Mouse (Mus musculus) lung, postnatal 4 days (tissue): ENCODE measurements around the gene Ppp1r14a.

ENCODE experiments used
- DNase-seq, 2 experiments: peaks; one replicate each; pipeline ENCODE4 v3.0.0; 2021

The Ppp1r14a gene

DNA sequence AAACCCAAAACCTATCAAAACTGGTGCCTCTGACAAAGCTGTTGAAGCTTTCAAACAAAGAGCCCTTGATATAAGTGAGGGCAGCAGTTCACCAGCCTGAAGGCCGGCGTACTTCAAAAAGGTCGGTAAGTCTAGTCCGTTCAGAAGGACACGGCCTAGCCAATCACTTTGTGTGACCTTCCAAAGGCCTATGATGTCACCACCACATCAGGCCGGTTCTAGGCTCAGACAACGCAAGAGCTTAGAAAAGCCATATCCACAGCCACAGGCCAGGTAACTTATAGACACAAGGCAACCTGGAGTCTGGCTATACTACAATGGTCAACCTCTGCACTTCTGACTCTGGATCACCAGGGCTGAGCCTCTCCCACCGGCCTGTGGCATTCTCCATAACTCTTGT, 9.2 kb upstream of the Ppp1r14a start:
- DNase-seq: no peak

DNA sequence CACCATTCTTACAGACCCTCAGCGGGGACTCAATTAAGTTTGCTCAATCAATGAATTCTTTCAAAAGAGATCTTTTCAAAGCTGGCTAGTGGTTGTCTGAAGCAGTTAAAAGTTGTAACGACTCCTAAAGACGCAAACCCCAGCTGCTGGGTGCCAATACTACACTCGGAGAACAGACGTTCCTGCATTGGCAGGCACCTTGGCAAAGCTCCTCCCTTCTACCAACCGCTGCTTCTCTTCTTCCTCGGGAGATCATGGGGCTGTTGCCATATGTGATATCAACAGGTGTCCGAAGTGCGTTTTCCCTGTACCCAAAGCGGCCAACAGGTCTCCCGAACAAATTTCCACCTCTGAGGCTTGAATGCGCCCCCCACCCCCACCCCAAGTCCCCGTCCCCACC, 8.3 kb upstream of the Ppp1r14a start:
- no peak for DNase-seq

DNA sequence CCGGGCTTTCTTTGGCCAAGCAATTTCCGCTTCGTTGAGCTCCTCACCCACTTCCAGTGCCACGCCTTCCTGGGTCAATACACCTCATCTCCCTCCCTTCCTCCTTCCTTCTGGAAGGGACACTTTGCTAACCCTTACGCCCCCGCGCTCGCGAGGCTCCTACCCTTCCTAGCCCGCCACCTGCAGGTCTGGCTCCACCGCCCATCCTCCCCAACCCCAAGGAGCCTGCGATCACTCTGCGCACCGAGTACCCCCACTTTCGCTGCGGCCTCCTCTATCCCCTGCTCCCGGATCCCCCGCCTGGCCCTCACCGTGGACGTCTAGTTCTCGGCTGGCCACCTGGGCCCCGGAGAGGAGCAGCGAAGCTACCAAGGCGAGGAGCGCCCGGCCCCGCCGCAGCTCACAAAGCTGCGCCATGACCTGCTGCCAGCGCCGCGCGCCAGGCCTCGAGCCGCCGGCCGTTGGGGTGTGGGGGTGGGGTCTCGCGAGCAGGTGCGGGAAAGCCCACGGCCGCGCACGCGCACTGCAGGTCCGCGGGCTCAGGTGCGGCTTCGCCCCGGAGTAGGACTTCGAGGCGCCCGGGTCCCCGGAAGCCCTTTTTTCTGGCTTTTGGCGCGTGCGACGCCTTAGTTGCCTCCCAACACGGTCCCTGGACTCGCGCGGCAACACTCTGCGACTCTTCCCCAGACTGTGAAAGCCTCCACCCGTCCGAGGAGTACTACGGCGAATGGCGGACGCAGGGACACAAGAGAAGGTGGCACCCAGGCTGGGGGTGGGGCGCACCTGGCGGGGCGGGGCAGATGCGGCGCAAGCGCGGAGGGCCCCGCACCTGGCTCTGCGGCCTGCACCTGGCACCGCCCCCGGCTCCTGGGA, 7.7 kb upstream of the Ppp1r14a start, which contains the start of gene Spint2:
Spint2 (minus strand) TSS at position 712 of the 873 bp plus-strand sequence.
- DNase-seq: peak; percentile 89 to 93

DNA sequence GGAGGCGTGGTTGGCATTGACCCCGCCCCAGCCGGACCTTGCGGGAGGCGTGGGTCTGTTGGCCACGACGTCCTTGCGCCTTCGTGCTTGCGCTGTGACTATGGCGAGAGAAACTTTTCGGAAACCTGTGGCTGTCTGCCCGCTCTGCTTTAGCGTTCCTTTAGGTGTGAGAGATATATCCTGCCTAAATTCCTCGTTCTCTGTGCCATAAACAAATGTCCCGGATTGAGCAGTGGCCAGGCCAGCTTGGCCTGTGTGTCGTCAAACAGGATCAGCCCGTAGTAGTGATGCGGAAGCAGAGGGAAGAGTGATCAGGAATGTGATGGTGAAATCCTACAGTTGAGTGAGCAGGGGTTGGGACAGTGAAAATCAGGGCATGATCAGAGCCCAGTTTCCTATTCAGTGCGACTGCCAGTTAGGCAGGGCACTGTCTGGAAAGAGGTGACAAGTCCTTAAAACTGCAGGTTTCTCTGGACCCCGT, 7.0 kb upstream of the Ppp1r14a start:
- DNase-seq: no peak

DNA sequence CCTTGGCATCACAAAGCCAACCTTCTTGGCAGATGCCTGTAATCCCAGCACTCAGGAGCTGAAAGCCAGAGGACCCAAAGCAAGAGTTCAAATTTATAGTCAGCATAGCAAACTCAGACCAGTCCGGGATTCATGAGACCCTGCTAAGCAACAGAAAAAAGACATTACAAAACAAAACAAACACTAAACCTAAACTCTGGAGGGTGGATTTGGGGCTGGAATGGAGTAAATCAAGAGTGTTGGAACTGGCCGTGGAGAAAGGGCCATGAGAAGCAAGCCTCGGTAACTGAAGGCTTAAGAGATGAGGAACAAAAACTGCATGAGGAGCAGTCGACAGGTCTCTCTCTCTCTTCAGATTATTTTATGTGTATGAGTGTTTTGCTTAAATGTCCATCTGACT, 5.2 kb upstream of the Ppp1r14a start:
- DNase-seq: no peak

GRCm38 (mm10) chr7:29284523-29284922, 4.6 kb upstream of the Ppp1r14a start:
- DNase-seq: no peak

- no peak for DNase-seq
Observed at GRCm38 (mm10) chr7:29287481-29287880, 1.6 kb upstream of the Ppp1r14a start.

- peak in 1 of 2 experiments; percentile 59 for DNase-seq
Observed at GRCm38 (mm10) chr7:29288079-29288478, 1.0 kb upstream of the Ppp1r14a start.

DNA sequence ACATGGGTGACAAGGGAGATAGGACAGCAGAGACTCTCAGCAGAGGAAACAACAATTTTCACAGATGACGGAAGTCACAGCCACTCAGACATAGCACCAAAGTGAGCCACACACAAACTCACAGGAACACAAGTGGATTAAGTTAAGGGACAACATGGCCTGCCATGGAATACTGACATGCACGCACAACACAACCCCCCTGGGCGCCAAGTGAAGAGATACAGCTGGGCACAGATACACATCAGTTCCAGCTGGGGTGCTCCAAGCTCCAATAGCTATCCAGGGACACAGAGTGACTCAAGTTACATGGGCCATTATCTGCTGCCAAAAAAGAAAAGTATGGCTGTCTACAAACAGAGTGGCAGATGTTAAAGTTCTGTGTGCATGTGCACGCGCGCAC, 748 bp downstream of the Ppp1r14a start:
- peak; percentile 78 to 93 for DNase-seq

DNA sequence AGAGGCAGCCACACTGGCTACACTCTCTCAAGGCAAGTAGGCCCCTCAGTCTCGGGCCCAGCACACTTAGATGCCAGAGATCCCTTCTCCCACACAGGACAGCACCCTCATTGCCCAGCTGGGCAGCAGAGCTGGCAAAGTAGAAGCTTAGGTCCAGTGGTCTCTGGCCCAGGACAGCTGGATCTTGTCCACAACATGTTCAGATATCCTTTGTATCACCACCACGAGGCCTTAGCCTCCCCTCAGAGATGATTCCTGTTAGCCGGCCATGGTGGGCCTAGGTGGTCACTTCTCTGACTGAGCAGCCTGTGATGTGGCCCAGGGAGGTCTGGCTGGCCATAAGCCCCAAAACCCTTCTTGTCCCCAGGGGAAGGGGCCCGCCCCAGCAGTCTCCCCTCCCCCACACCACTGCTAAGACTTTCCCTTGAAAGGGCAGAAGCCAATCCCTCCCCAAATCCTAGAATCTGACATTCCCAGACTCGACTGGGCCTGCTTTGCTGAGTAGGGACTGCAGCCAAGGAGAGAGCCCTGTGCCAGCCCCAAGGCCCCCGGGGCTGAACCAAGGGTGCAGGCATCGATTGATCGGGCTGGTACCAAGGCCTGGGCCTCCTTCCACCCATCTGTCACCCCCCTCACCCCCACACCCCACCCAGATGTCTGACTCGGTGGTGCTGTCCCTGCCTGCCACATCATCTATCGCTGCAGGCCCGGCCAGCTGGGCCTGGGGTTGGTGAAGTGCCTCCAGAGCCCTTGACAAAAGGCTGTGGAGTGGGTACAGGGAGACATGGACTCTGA, 1.8 kb downstream of the Ppp1r14a start:
- peak; percentile 38 to 68 for DNase-seq

- DNase-seq: peak; percentile 34 to 62
Observed at GRCm38 (mm10) chr7:29291616-29292457, 2.7 kb downstream of the Ppp1r14a start.

DNA sequence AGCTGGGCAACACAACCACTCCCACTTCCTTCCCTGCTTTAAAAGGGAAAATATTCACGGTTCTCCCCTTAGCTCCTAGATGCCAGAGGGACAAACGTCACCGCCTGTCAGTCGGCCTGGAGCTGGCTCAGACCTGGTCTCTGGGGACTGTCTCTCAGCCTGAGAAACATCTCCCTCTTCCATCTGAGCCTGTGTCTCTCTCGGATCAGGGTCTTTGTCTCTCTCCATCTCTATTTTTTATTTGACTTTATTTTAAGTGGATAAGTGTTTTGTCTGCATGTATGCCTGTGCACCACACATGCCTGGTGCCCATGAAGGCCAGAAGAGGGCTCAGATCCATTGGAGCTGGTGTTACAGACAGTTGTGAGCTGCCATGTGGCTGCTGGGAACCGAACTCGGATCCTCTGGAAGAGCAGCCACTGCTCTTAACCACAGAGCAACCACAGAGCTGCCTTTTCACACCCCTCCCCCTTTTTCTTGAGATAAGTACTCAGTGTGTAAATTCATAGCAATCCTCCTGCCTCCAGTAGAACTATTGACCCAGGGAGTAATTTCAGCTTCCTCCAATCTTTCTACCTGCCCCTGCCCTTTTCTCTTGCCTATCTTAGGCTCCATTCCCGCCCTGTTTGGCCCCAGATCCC, 3.5 kb downstream of the Ppp1r14a start:
- DNase-seq: peak in 1 of 2 experiments; percentile 54

DNA sequence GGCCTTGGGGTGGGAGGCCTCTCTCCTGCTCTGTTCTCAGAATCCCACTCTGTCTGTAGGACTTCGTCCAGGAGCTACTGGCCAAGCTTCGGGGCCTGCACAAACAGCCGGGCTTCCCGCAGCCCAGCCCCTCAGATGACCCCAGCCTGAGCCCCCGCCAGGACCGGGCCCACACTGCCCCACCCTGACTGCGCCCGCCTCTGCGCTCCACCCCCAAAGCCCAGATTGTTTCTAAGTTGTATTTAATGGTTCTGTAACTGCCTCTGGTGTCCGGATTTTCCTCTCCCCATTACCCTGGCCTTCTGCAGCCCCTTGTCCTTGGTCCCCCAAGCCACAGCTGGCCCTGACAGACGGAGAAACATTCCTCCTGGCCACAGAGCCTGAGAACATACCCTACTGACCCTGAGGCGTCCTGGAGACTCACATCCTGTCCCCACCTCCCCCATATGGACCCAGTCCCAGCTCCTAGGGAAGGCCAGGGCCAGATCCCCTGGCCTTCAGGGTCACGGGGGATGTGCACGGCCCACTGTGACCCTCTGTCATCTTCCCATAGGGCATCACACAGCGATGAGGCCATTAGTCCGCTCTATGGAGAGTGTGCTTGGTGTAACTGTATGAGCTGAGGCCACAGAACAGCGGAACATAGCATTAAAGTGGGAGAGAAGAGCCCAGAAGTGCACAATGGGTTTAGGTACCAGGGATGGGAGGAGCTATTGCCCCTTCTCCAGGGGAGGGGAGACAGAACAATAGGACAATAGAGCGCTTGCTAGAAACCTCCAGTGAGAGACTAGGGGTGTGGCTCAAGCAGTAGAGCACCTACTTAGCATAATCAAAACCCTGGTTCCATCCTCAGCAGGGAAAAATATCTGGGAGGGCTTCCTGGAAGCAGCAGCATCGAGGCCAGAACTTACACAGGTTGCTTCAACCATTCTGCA, 4.3 kb downstream of the Ppp1r14a start:
- peak; percentile 73 to 91 for DNase-seq

GRCm38 (mm10) chr7:29294111-29294761, 5.1 kb downstream of the Ppp1r14a start:
- DNase-seq: no peak

- no peak for DNase-seq
Observed at GRCm38 (mm10) chr7:29295861-29296647, 6.9 kb downstream of the Ppp1r14a start.

- DNase-seq: peak; percentile 65 to 79
Observed at GRCm38 (mm10) chr7:29296998-29297397, 7.9 kb downstream of the Ppp1r14a start.

DNA sequence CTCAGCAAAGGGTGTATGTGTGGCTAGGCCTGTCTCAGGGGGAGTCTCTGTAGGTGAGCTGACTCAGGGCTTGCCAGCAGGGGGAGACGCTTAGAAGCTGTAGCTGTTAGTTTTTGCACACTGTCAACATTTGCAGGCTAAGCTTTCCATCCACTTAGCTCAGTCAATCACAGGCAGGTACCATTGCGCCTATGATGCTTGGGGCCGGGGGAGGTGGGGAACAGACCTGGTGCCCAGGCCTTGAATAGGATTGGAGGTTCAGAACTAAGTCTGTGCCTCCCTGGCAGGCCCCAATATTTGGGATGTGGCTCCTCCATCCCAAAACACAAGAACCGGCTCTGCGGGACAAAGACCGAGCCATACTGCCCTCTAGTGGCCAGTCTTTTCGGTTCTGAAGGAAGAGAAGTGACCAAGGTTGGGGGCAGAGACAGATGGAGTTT, 12.0 kb downstream of the Ppp1r14a start:
- peak in 1 of 2 experiments; percentile 80 for DNase-seq

DNA sequence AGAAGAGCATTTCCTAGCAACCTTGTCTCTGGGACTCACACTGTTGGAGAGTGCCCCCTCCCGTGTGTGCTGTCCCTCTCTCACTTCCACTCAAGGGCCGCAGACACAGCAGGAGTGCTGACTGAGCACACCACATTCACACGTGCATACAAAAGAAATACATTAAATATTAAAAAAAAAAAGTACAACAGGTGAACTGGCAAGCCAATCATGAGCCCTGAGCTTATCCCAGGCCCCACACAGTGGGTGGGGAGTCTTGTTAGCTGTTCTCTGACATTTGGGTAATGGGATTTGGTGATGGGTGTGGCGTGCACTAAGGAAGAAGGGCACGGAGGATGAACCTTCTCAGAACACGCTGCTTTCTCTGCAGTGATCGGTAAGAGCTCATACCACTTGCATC, 13.5 kb downstream of the Ppp1r14a start:
- no peak for DNase-seq

- DNase-seq: peak; percentile 87 to 93
Observed at GRCm38 (mm10) chr7:29303738-29304462, 14.8 kb downstream of the Ppp1r14a start, which contains the start of gene Dpf1. TSS of gene Dpf1 (plus strand) at chr7:29303951.
